Mouse (Mus musculus) forebrain, postnatal 0 days (tissue): ENCODE measurements at regions not wholly inside any gene's neighbourhood (a gene's known extent, or its start where the extent isn't known, plus 50 kb on each side); places are given as distances from the start of the nearest gene placed in this dataset.

Experiments
- ATAC-seq: fragments of 200-750 bp; cut with Nextera tagmentation; 2 replicates; pipeline ENCODE4 v1.8.0; 2017; ENCODE audit warnings: mild to moderate bottlenecking, moderate library complexity
- DNase-seq: peaks from one replicate; pipeline ENCODE4 v3.0.0-alpha.2; 2015
- H3K27ac ChIP-seq: fragments of 300-500 bp; sonication (generic); 2 replicates; pipeline ENCODE4 v1.5.1; 2014; ENCODE audit warnings: low read depth, mild to moderate bottlenecking, antibody characterized with exemption, low read length, moderate library complexity, mixed read lengths
- H3K27me3 ChIP-seq: fragments of 300-500 bp; sonication (generic); 2 replicates; pipeline ENCODE4 v1.6.1; 2014; ENCODE audit warnings: mild to moderate bottlenecking, low read length, mixed read lengths; ENCODE audit not compliant: insufficient read depth
- H3K36me3 ChIP-seq: fragments of 300-500 bp; sonication (generic); 2 replicates; pipeline ENCODE4 v1.6.1; 2014; ENCODE audit warnings: mild to moderate bottlenecking, moderate library complexity; ENCODE audit not compliant: insufficient read depth
- H3K4me1 ChIP-seq: fragments of 300-500 bp; sonication (generic); 2 replicates; pipeline ENCODE4 v1.6.1; 2014; ENCODE audit warnings: antibody characterized with exemption; ENCODE audit not compliant: insufficient read depth
- H3K4me2 ChIP-seq: fragments of 300-500 bp; sonication (generic); 2 replicates; pipeline ENCODE4 v1.6.1; 2014; ENCODE audit warnings: low read depth, mild to moderate bottlenecking, moderate library complexity
- H3K4me3 ChIP-seq: fragments of 300-500 bp; sonication (generic); 2 replicates; pipeline ENCODE4 v1.5.1; 2014; ENCODE audit warnings: low read depth, low read length, mixed read lengths
- H3K9ac ChIP-seq: fragments of 300-500 bp; sonication (generic); 2 replicates; pipeline ENCODE4 v1.6.1; 2014; ENCODE audit warnings: mild to moderate bottlenecking
- H3K9me3 ChIP-seq: fragments of 300-500 bp; sonication (generic); 2 replicates; pipeline ENCODE4 v1.6.1; 2016; ENCODE audit warnings: low read length
- CTCF ChIP-seq: sonication (generic); IDR thresholded peaks from 2 replicates; pipeline ENCODE4 v1.5.1; 2016; ENCODE audit warnings: antibody characterized with exemption, control low read depth, low read depth
- whole genome bisulfite sequencing: fragments of 180-500 bp; shearing (Covaris S2); extraction: QIAGEN DNeasy Blood & Tissue Kit; methylation state at CpG from one replicate; pipeline ENCODE4 v1.1.7; 2014; 5-methylcytosine and 5-hydroxymethylcytosine counted together

DNA sequence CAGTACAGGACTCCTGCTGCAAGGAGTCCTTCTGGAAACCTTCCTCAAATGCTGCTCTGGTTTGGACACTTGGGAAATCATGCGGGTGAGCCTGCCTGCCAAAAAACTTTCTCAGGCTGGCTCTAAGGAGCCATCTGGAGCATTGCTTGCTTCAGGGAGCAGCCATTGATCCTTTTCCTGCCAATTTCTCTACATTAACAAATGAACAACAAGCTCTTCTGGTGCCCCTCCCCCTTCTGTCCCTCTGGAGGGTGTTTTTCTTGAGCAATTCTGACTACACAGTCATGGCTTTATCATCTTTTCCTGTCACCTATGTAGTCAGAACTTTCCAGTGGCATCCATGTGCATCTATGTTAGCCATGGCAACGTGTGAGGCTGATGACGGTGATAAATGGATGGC lies 84.5 kb downstream of the Fam43a start:
- ATAC-seq (peak; percentile 90), DNase-seq (peak; percentile 79)
- Histone ChIP-seq H3K4me1 (no peaks in the 10 kb centered on the region), H3K9me3 (no peaks in the 10 kb centered on the region), H3K27ac (no peak overlapping the region), H3K9ac (no peak overlapping the region), H3K4me3 (no peak overlapping the region), H3K4me2 (no peak overlapping the region), H3K27me3 (no peaks in the 10 kb centered on the region), H3K36me3 (no peaks in the 10 kb centered on the region)
- WGBS: 64% methylated on average over 3 of the region's 3 CpGs
- no peak for TF ChIP-seq CTCF

DNA sequence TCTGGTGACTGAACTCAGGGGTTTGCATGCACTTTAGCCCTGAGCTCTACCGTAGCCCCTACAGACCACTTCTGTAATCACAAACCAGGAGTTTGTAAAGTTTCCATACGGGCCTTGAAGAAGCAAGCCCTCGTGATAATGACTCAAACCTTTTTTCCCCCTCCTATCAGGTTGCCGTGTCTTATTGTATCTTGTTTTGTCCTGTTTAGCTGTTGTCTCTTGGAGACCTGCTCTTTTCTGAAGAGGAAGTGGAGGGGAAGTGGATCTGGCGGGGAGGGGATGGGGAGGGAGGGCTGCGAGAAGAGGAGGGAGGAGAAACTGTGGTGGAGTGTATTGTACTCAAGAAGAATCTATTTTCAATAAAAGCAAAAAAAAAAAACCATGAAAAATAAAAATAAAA lies 87.0 kb downstream of the Fam43a start:
- H3K4me1 ChIP-seq: no peaks in the 10 kb centered on the region
- no peak overlapping the region for H3K4me2 ChIP-seq
- no peak overlapping the region for H3K27ac ChIP-seq
- H3K4me3 ChIP-seq: no peak overlapping the region
- no peak for TF ChIP-seq CTCF
- DNase-seq (no peak), ATAC-seq (no peak)
- H3K36me3 ChIP-seq: no peaks in the 10 kb centered on the region
- WGBS: 77% methylated on average over 6 of the region's 6 CpGs
- H3K27me3 ChIP-seq: no peaks in the 10 kb centered on the region
- no peak overlapping the region for H3K9ac ChIP-seq
- no peaks in the 10 kb centered on the region for H3K9me3 ChIP-seq

DNA sequence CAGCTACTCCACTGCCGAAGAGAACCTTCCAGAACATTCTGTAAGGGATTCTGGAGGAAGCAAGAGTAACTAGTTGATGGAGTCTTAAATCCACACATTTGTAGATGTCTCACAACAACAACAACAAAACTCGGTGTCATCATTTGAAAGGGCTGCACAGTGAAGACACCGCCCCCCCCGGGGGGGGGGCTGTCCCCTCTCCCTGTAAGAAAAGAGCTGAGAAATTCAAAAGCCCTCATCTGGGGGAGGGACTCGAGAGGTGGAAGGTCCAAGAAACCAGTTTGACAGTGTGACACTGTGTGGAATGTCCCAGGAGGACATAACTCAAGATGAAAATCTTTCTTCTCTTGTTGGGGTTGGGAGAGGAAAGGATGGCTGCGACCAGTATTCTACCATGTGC lies 87.7 kb downstream of the Fam43a start:
- no peaks in the 10 kb centered on the region for H3K4me1 ChIP-seq
- no peak overlapping the region for H3K4me3 ChIP-seq
- H3K9me3 ChIP-seq: no peaks in the 10 kb centered on the region
- H3K4me2 ChIP-seq: no peak overlapping the region
- no peak overlapping the region for H3K27ac ChIP-seq
- ATAC-seq (no peak), DNase-seq (no peak)
- no peak for TF ChIP-seq CTCF
- no peaks in the 10 kb centered on the region for H3K36me3 ChIP-seq
- H3K27me3 ChIP-seq: no peaks in the 10 kb centered on the region
- H3K9ac ChIP-seq: no peak overlapping the region
- 88% methylated on average over 6 of the region's 6 CpGs for WGBS

DNA sequence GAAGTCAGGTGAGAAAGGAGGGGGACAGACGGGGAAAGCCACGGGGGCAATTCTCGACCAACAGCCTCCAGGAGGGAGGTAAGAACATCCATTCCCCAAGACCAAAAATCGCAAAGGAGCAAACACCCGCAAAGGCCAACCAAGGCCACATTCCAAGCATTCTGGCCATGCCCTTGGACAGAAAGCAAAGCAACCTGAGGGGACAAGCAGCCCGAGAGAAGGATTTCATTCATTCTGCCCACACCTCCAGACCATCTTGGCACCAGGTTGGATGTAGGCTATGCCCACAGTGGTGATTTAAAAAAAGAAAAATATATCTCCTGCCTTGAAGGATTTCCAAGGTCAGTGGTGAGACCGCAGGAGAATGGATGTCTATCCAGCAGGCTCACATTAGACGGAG lies 88.2 kb downstream of the Fam43a start:
- TF ChIP-seq CTCF: no peak

DNA sequence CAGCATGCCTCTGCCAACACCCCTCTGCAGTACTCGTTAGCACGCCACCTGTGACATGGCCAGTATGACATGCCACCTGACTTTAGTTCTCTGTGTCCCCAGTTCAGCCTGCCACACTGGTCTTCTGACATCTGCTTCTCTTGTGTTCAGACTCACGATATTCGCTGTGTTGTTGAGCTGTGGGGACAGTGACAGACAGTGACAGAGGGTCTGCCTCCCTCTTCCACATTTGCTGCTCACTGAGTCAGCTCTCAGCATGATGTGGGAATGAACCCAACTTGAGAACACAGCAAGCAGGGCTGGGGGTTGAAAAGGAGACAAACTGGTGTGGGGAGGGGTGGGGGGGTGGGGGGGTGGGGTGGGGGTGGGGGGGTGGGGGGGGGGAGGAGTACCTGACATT lies 91.0 kb downstream of the Fam43a start:
- DNase-seq: peak; percentile 16
- 56% methylated on average over 4 of the region's 4 CpGs for WGBS
- no peak for TF ChIP-seq CTCF

More for the DNA sequence above, 88.2 kb downstream of the Fam43a start:
- H3K4me3 ChIP-seq: no peak overlapping the region
- H3K4me2 ChIP-seq: no peak overlapping the region
- H3K9me3 ChIP-seq: no peaks in the 10 kb centered on the region
- H3K4me1 ChIP-seq: no peaks in the 10 kb centered on the region
- H3K9ac ChIP-seq: no peak overlapping the region
- ATAC-seq (no peak), DNase-seq (no peak)
- WGBS: 85% methylated on average over 8 of the region's 8 CpGs
- no peaks in the 10 kb centered on the region for H3K36me3 ChIP-seq
- no peaks in the 10 kb centered on the region for H3K27me3 ChIP-seq
- no peak overlapping the region for H3K27ac ChIP-seq

DNA sequence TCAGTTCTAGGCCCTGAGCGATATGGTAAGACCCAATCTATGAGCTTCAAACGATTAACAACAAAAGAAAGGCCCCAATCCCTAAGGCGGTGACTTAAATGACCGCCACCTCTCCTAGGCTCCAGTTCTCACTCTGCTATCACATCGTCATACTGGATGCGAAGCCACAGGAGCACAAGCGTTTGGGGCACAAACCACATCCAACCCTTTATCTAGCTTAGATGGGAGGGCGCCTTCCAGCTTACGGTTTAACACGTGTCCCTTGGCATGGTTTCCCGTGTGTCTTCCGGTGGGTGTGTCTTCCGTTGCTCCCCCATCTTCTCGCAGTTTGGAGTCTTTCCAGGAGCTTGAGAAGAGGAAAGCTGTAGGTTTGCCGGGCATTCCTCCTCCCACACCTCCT lies 92.4 kb downstream of the Fam43a start:
- ATAC-seq (no peak), DNase-seq (no peak)

More for the DNA sequence above, 91.0 kb downstream of the Fam43a start:
- no peaks in the 10 kb centered on the region for H3K4me1 ChIP-seq
- no peak overlapping the region for H3K4me2 ChIP-seq
- H3K9ac ChIP-seq: no peak overlapping the region
- H3K27ac ChIP-seq: no peak overlapping the region
- ATAC-seq: peak; percentile 76
- no peaks in the 10 kb centered on the region for H3K36me3 ChIP-seq
- no peak overlapping the region for H3K4me3 ChIP-seq
- H3K9me3 ChIP-seq: no peaks in the 10 kb centered on the region
- no peaks in the 10 kb centered on the region for H3K27me3 ChIP-seq

DNA sequence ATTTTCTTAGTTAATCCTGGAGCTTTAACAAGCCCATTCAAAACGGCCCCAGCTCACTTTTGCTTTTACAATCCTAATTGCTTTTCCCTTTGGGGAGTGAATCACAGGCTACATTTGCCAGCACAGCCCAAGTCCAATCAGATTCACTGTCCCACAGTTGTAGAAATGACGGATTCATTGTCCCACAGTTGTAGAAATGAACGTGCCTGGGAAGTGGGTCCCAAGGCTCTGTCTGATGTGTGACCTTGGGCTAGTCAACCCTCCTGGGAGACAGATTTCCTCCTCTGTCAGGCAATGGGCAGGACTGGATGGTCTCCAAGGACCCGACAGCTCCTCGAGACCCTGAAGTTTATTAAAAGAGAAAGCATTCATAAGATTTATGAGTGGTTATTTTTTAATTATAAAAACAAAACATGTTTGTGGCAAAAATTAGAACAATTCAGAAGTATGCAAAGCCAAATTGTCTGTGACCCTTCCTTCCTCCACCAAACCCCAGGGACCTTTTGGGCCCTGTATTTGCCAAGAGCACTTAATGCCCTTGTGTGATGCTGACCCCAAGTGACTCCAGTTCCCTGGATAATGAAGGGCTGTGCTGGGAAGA lies 93.1 kb downstream of the Fam43a start:
- Histone ChIP-seq H3K27me3 (no peaks in the 10 kb centered on the region), H3K9me3 (no peaks in the 10 kb centered on the region), H3K9ac (no peak overlapping the region), H3K4me1 (peaks cover 3% of the 10 kb centered on the region; the same call in 1 of the 2 replicates), H3K4me3 (no peak overlapping the region), H3K4me2 (no peak overlapping the region), H3K36me3 (no peaks in the 10 kb centered on the region), H3K27ac (no peak overlapping the region)
- no peak for TF ChIP-seq CTCF
- WGBS: 58% methylated on average over 5 of the region's 5 CpGs
- ATAC-seq (no peak), DNase-seq (no peak)

More for the DNA sequence above, 92.4 kb downstream of the Fam43a start:
- no peak for TF ChIP-seq CTCF
- H3K9ac ChIP-seq: no peak overlapping the region
- H3K4me2 ChIP-seq: no peak overlapping the region
- H3K36me3 ChIP-seq: no peaks in the 10 kb centered on the region
- H3K4me3 ChIP-seq: no peak overlapping the region
- H3K27ac ChIP-seq: no peak overlapping the region
- no peaks in the 10 kb centered on the region for H3K4me1 ChIP-seq
- 81% methylated on average over 15 of the region's 15 CpGs for WGBS
- H3K9me3 ChIP-seq: no peaks in the 10 kb centered on the region
- H3K27me3 ChIP-seq: no peaks in the 10 kb centered on the region

DNA sequence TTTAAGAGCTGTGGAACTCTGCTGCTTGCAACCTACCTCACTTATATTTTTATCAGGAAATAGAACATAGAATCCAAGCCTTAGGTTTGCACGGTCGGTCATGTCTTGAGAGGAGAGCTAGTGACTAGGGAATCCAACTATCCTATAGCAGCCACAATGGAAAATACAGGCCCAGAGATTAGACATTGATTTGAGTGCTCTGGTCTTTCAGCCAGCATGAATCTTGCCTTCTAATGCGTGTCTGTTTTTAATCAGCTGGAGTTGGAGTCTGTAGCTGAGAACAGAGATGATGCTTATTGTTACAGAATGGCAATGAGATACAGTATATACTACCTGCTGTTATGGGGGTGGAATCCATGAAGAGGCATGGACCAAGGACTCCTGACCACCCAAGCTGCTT lies 93.7 kb downstream of the Fam43a start:
- WGBS: 84% methylated on average over 3 of the region's 3 CpGs
- Histone ChIP-seq H3K4me1 (peaks cover 7% of the 10 kb centered on the region; the same call in 1 of the 2 replicates), H3K9ac (no peak overlapping the region), H3K4me3 (no peak overlapping the region), H3K27ac (no peak overlapping the region), H3K4me2 (no peak overlapping the region), H3K9me3 (no peaks in the 10 kb centered on the region), H3K36me3 (no peaks in the 10 kb centered on the region), H3K27me3 (no peaks in the 10 kb centered on the region)
- no peak for DNase-seq
- no peak for ATAC-seq
- TF ChIP-seq CTCF: no peak
